13 mouse cellular contexts compared by ENCODE assay signal in genomic region chr3:84467419-84468110, GRCm38 (mm10). TPM values are rescaled to one million over a fixed set of nuclear protein-coding genes. Genes with fewer than 3 reads are reported as not detected.
A peak's percentile ranks its signal among the peaks of the same experiment; 100 is the strongest.
DNase-seq lines count a peak whose midpoint lies in the region; ATAC-seq and TF ChIP-seq lines count a peak whose summit lies in the region.
"Had no signal": no experiment of that assay in that cellular context is flagged by ENCODE, and none has a peak within 500 bp of the region (broad histone marks: within the 10 kb centered on the region; RNA-seq: fewer than 3 reads in every experiment).

No protein-coding gene starts in this region.

- TF ChIP-seq CTCF in bone marrow, adult 2 months (IDR thresholded peaks at IDR 0.05; ENCODE audit: control insufficient read depth, insufficient read depth, low read length), result no peak
- no peak for TF ChIP-seq CTCF in lung, postnatal 0 days (IDR thresholded peaks at IDR 0.05)

- TF ChIP-seq EP300 in lung, postnatal 0 days (IDR thresholded peaks at IDR 0.05), result no peak

- intact Hi-C loops in heart, postnatal 25 days (cut with DNase I), result no loop called here

- no peak overlapping the region for H3K9ac ChIP-seq in heart, embryonic 12.5 days
- H3K9ac ChIP-seq in lung, postnatal 0 days (replicated peaks; ENCODE audit: low read depth), result no peak overlapping the region
- H3K9ac ChIP-seq: limb, embryonic 12.5 days had no signal

- no peak overlapping the region for H3K4me3 ChIP-seq in heart, embryonic 12.5 days
- no peak overlapping the region for H3K4me3 ChIP-seq in bone marrow, adult 2 months (replicated peaks; ENCODE audit: control insufficient read depth, low read depth, low read length)
- H3K4me3 ChIP-seq in lung, postnatal 0 days (ENCODE audit: low read depth, low read length), result no peak overlapping the region
- H3K4me3 ChIP-seq: limb, embryonic 12.5 days; myocyte had no signal

- H3K9me3 ChIP-seq in heart, embryonic 12.5 days (replicated peaks), result no peaks in the 10 kb centered on the region
- no peaks in the 10 kb centered on the region for H3K9me3 ChIP-seq in lung, postnatal 0 days (ENCODE audit: low read length)
- H3K9me3 ChIP-seq: limb, embryonic 12.5 days had no signal

- no peak for ATAC-seq in heart, embryonic 12.5 days (ENCODE audit: insufficient number of reproducible peaks, low FRiP score)
- ATAC-seq in lung, postnatal 0 days, result peak; percentile 56; the same call in 1 of the 2 replicates
- ATAC-seq: forebrain, embryonic 14.5 days had no signal

- 48% methylated on average over 10 of the region's 10 CpGs for WGBS in heart, embryonic 12.5 days
- WGBS in bone marrow, adult 2 months, result 40% methylated on average over 10 of the region's 10 CpGs
- WGBS in lung, postnatal 0 days, result 36% methylated on average over 10 of the region's 10 CpGs

- peaks cover 19% of the 10 kb centered on the region for H3K4me1 ChIP-seq in heart, embryonic 12.5 days (replicated peaks)
- H3K4me1 ChIP-seq in bone marrow, adult 2 months (ENCODE audit: control insufficient read depth, insufficient read depth, low read length), result peaks cover 1% of the 10 kb centered on the region
- no peaks in the 10 kb centered on the region; the same call in 1 of the 2 replicates for H3K4me1 ChIP-seq in lung, postnatal 0 days (ENCODE audit: insufficient read depth, low read depth, low read length)

- H3K4me2 ChIP-seq in heart, embryonic 12.5 days, result peak overlapping the region; percentile 34
- H3K4me2 ChIP-seq in lung, postnatal 0 days (replicated peaks; ENCODE audit: low read depth, low read length), result no peak overlapping the region
- H3K4me2 ChIP-seq: limb, embryonic 12.5 days had no signal

- H3K36me3 ChIP-seq in heart, embryonic 12.5 days, result no peaks in the 10 kb centered on the region
- no peaks in the 10 kb centered on the region for H3K36me3 ChIP-seq in lung, postnatal 0 days (ENCODE audit: insufficient read depth, low read length)
- H3K36me3 ChIP-seq: limb, embryonic 12.5 days had no signal

- no peak for DNase-seq in heart, postnatal 25 days (ENCODE audit: low spot score)
- DNase-seq in kidney, adult 9 months, result peak; percentile 66
- peak; percentile 55 for DNase-seq in lung, postnatal 0 days (ENCODE audit: low spot score)
- no peak for DNase-seq in spleen, adult 12 weeks (ENCODE audit: low spot score)
- no peak for DNase-seq in urinary bladder, adult 2 months (ENCODE audit: low spot score)
- DNase-seq in thymus, postnatal 4 days, result no peak
- DNase-seq: retina, postnatal 1 day had no signal

- H3K27ac ChIP-seq in heart, embryonic 12.5 days (ENCODE audit: poor library complexity, severe bottlenecking), result no peak overlapping the region; the same call in 1 of the 2 replicates
- H3K27ac ChIP-seq in bone marrow, adult 2 months (ENCODE audit: control insufficient read depth, insufficient read depth, low read depth, low read length, poor library complexity), result 0 out of 2 replicates have a peak overlapping the region, but pooled peaks have one; percentile 13
- no peak overlapping the region for H3K27ac ChIP-seq in lung, postnatal 0 days (ENCODE audit: low read length)
- H3K27ac ChIP-seq: limb, embryonic 12.5 days; stomach, postnatal 0 days had no signal

- TF ChIP-seq POLR2A in bone marrow, adult 2 months (IDR thresholded peaks at IDR 0.05; ENCODE audit: borderline replicate concordance, control insufficient read depth, low read depth, low read length), result no peak

- peaks cover 55% of the 10 kb centered on the region for H3K27me3 ChIP-seq in heart, embryonic 12.5 days (replicated peaks)
- no peaks in the 10 kb centered on the region for H3K27me3 ChIP-seq in lung, postnatal 0 days (replicated peaks; ENCODE audit: insufficient read depth, low read length)
- H3K27me3 ChIP-seq: limb, embryonic 12.5 days had no signal

RNA-seq across cellular contexts. Expression of gene Fhdc1, which starts 12.7 kb away (rescaled TPM):
- 4.4 TPM in 2 replicates for polyA plus RNA-seq in heart, embryonic 12.5 days (2016; fragmentation: Nextera tagmentation; extraction: Ambion mirVana)
- total RNA-seq in heart, postnatal 25 days (2021), result under 1 TPM; 0.59 to 0.62 TPM
- 41.2 and 43.5 TPM in 2 replicates for polyA plus RNA-seq in bone marrow, adult 2 months (2011; ENCODE audit: insufficient read depth, insufficient read length, low replicate concordance, missing spikeins)
- 15.5 and 16.7 TPM in 2 replicates for polyA plus RNA-seq in lung, postnatal 0 days (2015; fragmentation: Nextera tagmentation; extraction: Ambion mirVana)
- 10.5 and 13.5 TPM in 2 replicates for polyA plus RNA-seq in urinary bladder, adult 2 months (2012; rRNA removed)

Comparison
In these comparisons a context has a peak if more than half of its experiments do, and no peak if none do; other contexts are left out.
1. DNase-seq: peak in kidney, adult 9 months (single experiment) and lung, postnatal 0 days (single experiment); none in heart, postnatal 25 days (single experiment), spleen, adult 12 weeks (single experiment), urinary bladder, adult 2 months (single experiment) and thymus, postnatal 4 days (single experiment).